Mouse (Mus musculus): ENCODE results near the gene Fancd2. TPM values are rescaled to one million over a fixed set of nuclear protein-coding genes. Genes with fewer than 3 reads are reported as not detected.

The Fancd2 gene
- polyA plus RNA-seq (2015; fragmentation: Nextera tagmentation; extraction: Ambion mirVana) = 13.3 and 14.6 TPM in 2 replicates

GRCm38 (mm10) chr6:113530932-113531839 is at the start of gene Fancd2, which contains the start of gene Emc3:
Gene Fancd2 (plus strand): TSS chr6:113531682.
Gene Emc3 (minus strand): TSS chr6:113531652.
- H3K4me1 ChIP-seq = peaks cover 18% of the 10 kb centered on the region
- under 1% methylated on average over 47 of the region's 47 CpGs for WGBS
- ATAC-seq (ENCODE audit: borderline replicate concordance, extremely low read depth, low FRiP score, low TSS enrichment) = peak; percentile 86

GRCm38 (mm10) chr6:113482477-113483099 is 48.9 kb upstream of the Fancd2 start:
- Histone ChIP-seq H3K4me1 (peaks cover 19% of the 10 kb centered on the region), H3K4me2 (peak overlapping the region; percentile 82), H3K9me3 (no peaks in the 10 kb centered on the region), H3K27me3 (peaks cover 26% of the 10 kb centered on the region), H3K27ac (peak overlapping the region; percentile 89), H3K36me3 (no peaks in the 10 kb centered on the region), H3K4me3 (peak overlapping the region; percentile 57), H3K9ac (peak overlapping the region; percentile 51)
- peak; percentile 12 for ATAC-seq (ENCODE audit: borderline replicate concordance, extremely low read depth, low FRiP score, low TSS enrichment)
- WGBS = 2% methylated on average over 65 of the region's 65 CpGs

More at GRCm38 (mm10) chr6:113530932-113531839, at the start of gene Fancd2, which contains the start of gene Emc3:
- Histone ChIP-seq H3K9me3 (no peaks in the 10 kb centered on the region), H3K4me2 (peak within 1 kb of the TSS; percentile 69), H3K27me3 (no peaks in the 10 kb centered on the region), H3K4me3 (peak within 1 kb of the TSS; percentile 87), H3K36me3 (no peaks in the 10 kb centered on the region; the same call in 1 of the 2 replicates), H3K27ac (peak within 1 kb of the TSS; percentile 62), H3K9ac (peak within 1 kb of the TSS; percentile 79)

GRCm38 (mm10) chr6:113483100-113483615 is 48.3 kb upstream of the Fancd2 start, which contains the start of gene Creld1:
Gene Creld1 (plus strand): TSS chr6:113483297.
- Histone ChIP-seq H3K4me1 (peaks cover 25% of the 10 kb centered on the region), H3K9ac (peak within 1 kb of the TSS; percentile 54)

GRCm38 (mm10) chr6:113483729-113484128 is 47.8 kb upstream of the Fancd2 start:
- Histone ChIP-seq H3K9ac (peak overlapping the region; percentile 54), H3K4me3 (peak overlapping the region; percentile 57), H3K4me1 (peaks cover 28% of the 10 kb centered on the region), H3K27ac (peak overlapping the region; percentile 89), H3K27me3 (peaks cover 26% of the 10 kb centered on the region), H3K9me3 (no peaks in the 10 kb centered on the region), H3K36me3 (no peaks in the 10 kb centered on the region), H3K4me2 (peak overlapping the region; percentile 82)
- 8% methylated on average over 10 of the region's 10 CpGs for WGBS
- ATAC-seq (ENCODE audit: borderline replicate concordance, extremely low read depth, low FRiP score, low TSS enrichment) = peak; percentile 28; the same call in 1 of the 2 replicates

More at GRCm38 (mm10) chr6:113483100-113483615, 48.3 kb upstream of the Fancd2 start, which contains the start of gene Creld1:
- H3K36me3 ChIP-seq = no peaks in the 10 kb centered on the region
- H3K4me2 ChIP-seq = peak within 1 kb of the TSS; percentile 82
- WGBS = 0% methylated on average over 26 of the region's 26 CpGs
- H3K4me3 ChIP-seq = peak within 1 kb of the TSS; percentile 57
- peak; percentile 92 for ATAC-seq (ENCODE audit: borderline replicate concordance, extremely low read depth, low FRiP score, low TSS enrichment)
- no peaks in the 10 kb centered on the region for H3K9me3 ChIP-seq
- peaks cover 26% of the 10 kb centered on the region for H3K27me3 ChIP-seq
- peak within 1 kb of the TSS; percentile 89 for H3K27ac ChIP-seq

- H3K27me3 ChIP-seq = peaks cover 9% of the 10 kb centered on the region
- ATAC-seq (ENCODE audit: borderline replicate concordance, extremely low read depth, low FRiP score, low TSS enrichment) = no peak
- no peak overlapping the region for H3K9ac ChIP-seq
- H3K9me3 ChIP-seq = no peaks in the 10 kb centered on the region
- 0 out of 2 replicates have a peak overlapping the region, but pooled peaks have one; percentile 2 for H3K27ac ChIP-seq
- no peak overlapping the region for H3K4me3 ChIP-seq
- WGBS = 45% methylated on average over 7 of the region's 7 CpGs
- peaks cover 27% of the 10 kb centered on the region for H3K4me1 ChIP-seq
- H3K36me3 ChIP-seq = peaks cover 4% of the 10 kb centered on the region; the same call in 1 of the 2 replicates
- H3K4me2 ChIP-seq = no peak overlapping the region
Observed at GRCm38 (mm10) chr6:113487125-113487576, 44.3 kb upstream of the Fancd2 start.

GRCm38 (mm10) chr6:113489410-113489809 is 42.1 kb upstream of the Fancd2 start:
- no peaks in the 10 kb centered on the region for H3K9me3 ChIP-seq
- H3K9ac ChIP-seq = no peak overlapping the region
- peaks cover under 1% of the 10 kb centered on the region; the same call in 1 of the 2 replicates for H3K27me3 ChIP-seq
- 93% methylated on average over 14 of the region's 14 CpGs for WGBS
- no peak overlapping the region for H3K27ac ChIP-seq
- ATAC-seq (ENCODE audit: borderline replicate concordance, extremely low read depth, low FRiP score, low TSS enrichment) = no peak
- peaks cover 16% of the 10 kb centered on the region for H3K4me1 ChIP-seq
- H3K4me3 ChIP-seq = no peak overlapping the region
- peaks cover 4% of the 10 kb centered on the region; the same call in 1 of the 2 replicates for H3K36me3 ChIP-seq
- no peak overlapping the region for H3K4me2 ChIP-seq

GRCm38 (mm10) chr6:113492101-113492864 is 39.2 kb upstream of the Fancd2 start:
- no peak for ATAC-seq (ENCODE audit: borderline replicate concordance, extremely low read depth, low FRiP score, low TSS enrichment)
- H3K27ac ChIP-seq = no peak overlapping the region
- no peaks in the 10 kb centered on the region for H3K9me3 ChIP-seq
- no peak overlapping the region for H3K9ac ChIP-seq
- H3K4me3 ChIP-seq = no peak overlapping the region
- peaks cover 27% of the 10 kb centered on the region for H3K4me1 ChIP-seq
- peaks cover 4% of the 10 kb centered on the region; the same call in 1 of the 2 replicates for H3K36me3 ChIP-seq
- 70% methylated on average over 24 of the region's 24 CpGs for WGBS
- H3K4me2 ChIP-seq = no peak overlapping the region
- H3K27me3 ChIP-seq = peaks cover 30% of the 10 kb centered on the region

- Histone ChIP-seq H3K9me3 (no peaks in the 10 kb centered on the region), H3K36me3 (peaks cover 4% of the 10 kb centered on the region; the same call in 1 of the 2 replicates), H3K27me3 (peaks cover 38% of the 10 kb centered on the region), H3K9ac (peak overlapping the region; percentile 14; the same call in 1 of the 2 replicates), H3K27ac (no peak overlapping the region), H3K4me3 (peak overlapping the region; percentile 36), H3K4me2 (peak overlapping the region; percentile 63), H3K4me1 (peaks cover 14% of the 10 kb centered on the region)
- peak; percentile 74 for ATAC-seq (ENCODE audit: borderline replicate concordance, extremely low read depth, low FRiP score, low TSS enrichment)
- WGBS = under 1% methylated on average over 54 of the region's 54 CpGs
Observed at GRCm38 (mm10) chr6:113494258-113494788, 37.2 kb upstream of the Fancd2 start.

GRCm38 (mm10) chr6:113495071-113495675 is 36.3 kb upstream of the Fancd2 start:
- no peak for ATAC-seq (ENCODE audit: borderline replicate concordance, extremely low read depth, low FRiP score, low TSS enrichment)
- no peaks in the 10 kb centered on the region for H3K9me3 ChIP-seq
- peak overlapping the region; percentile 63 for H3K4me2 ChIP-seq
- H3K4me3 ChIP-seq = peak overlapping the region; percentile 36
- peaks cover 14% of the 10 kb centered on the region for H3K4me1 ChIP-seq
- no peak overlapping the region for H3K9ac ChIP-seq
- peaks cover 4% of the 10 kb centered on the region; the same call in 1 of the 2 replicates for H3K36me3 ChIP-seq
- 31% methylated on average over 28 of the region's 28 CpGs for WGBS
- no peak overlapping the region for H3K27ac ChIP-seq
- H3K27me3 ChIP-seq = peaks cover 46% of the 10 kb centered on the region

- Histone ChIP-seq H3K27me3 (peaks cover 75% of the 10 kb centered on the region), H3K4me2 (no peak overlapping the region), H3K36me3 (no peaks in the 10 kb centered on the region), H3K9me3 (no peaks in the 10 kb centered on the region), H3K4me1 (peaks cover 17% of the 10 kb centered on the region), H3K27ac (no peak overlapping the region), H3K4me3 (no peak overlapping the region), H3K9ac (no peak overlapping the region)
- WGBS = 69% methylated on average over 6 of the region's 6 CpGs
- ATAC-seq (ENCODE audit: borderline replicate concordance, extremely low read depth, low FRiP score, low TSS enrichment) = no peak
Observed at GRCm38 (mm10) chr6:113499346-113499745, 32.1 kb upstream of the Fancd2 start.

Data from lung, embryonic 15.5 days (tissue).